ENCODE assay signal across 8 mouse cellular contexts in genomic region chr1:74784041-74784759, GRCm38 (mm10). TPM values are rescaled to one million over a fixed set of nuclear protein-coding genes. Genes with fewer than 3 reads are reported as not detected.
A peak's percentile ranks its signal among the peaks of the same experiment; 100 is the strongest.
DNase-seq lines count a peak whose midpoint lies in the region; ATAC-seq and TF ChIP-seq lines count a peak whose summit lies in the region.

No protein-coding gene starts in this region.

- peak; percentile 48; the same call in 1 of the 2 replicates for TF ChIP-seq CTCF in thymus, adult 2 months (IDR thresholded peaks at IDR 0.05; ENCODE audit: borderline replicate concordance, control insufficient read depth, extremely low read depth, insufficient read depth, low read length, poor library complexity)

- intact Hi-C loops in gastrocnemius, postnatal 36 days (cut with DNase I), result no loop called here

- no peak overlapping the region; the same call in 1 of the 2 replicates for H3K9ac ChIP-seq in intestine, embryonic 15.5 days
- H3K9ac ChIP-seq in liver, embryonic 16.5 days (ENCODE audit: low read depth, low read length), result no peak overlapping the region

- peaks cover 8% of the 10 kb centered on the region; the same call in 1 of the 2 replicates for H3K4me1 ChIP-seq in thymus, adult 2 months (replicated peaks; ENCODE audit: control insufficient read depth, insufficient read depth, low read length)
- peaks cover 15% of the 10 kb centered on the region for H3K4me1 ChIP-seq in intestine, embryonic 15.5 days (replicated peaks)
- H3K4me1 ChIP-seq in liver, embryonic 16.5 days (ENCODE audit: control insufficient read depth, low read depth, low read length), result no peaks in the 10 kb centered on the region; the same call in 1 of the 2 replicates

- 2% methylated on average over 67 of the region's 67 CpGs for WGBS in thymus, adult 2 months
- WGBS in intestine, embryonic 15.5 days, result under 1% methylated on average over 67 of the region's 67 CpGs
- WGBS in liver, embryonic 16.5 days (ENCODE audit: insufficient replicate concordance), result under 1% methylated on average over 67 of the region's 67 CpGs

- ATAC-seq in intestine, embryonic 15.5 days, result peak; percentile 57; the same call in 1 of the 2 replicates
- ATAC-seq in liver, embryonic 16.5 days (ENCODE audit: low read depth), result no peak
- ATAC-seq in activated CD4-positive, CD25-positive, alpha-beta regulatory T cell, adult 4 months, result no peak

- no peaks in the 10 kb centered on the region for H3K36me3 ChIP-seq in thymus, adult 2 months (ENCODE audit: control insufficient read depth, insufficient read depth, low read length)
- H3K36me3 ChIP-seq in intestine, embryonic 15.5 days, result no peaks in the 10 kb centered on the region
- H3K36me3 ChIP-seq in liver, embryonic 16.5 days (ENCODE audit: control insufficient read depth, insufficient read depth), result no peaks in the 10 kb centered on the region

- H3K27me3 ChIP-seq in thymus, adult 2 months (ENCODE audit: control insufficient read depth, insufficient read depth, low read length), result peaks cover 7% of the 10 kb centered on the region; the same call in 1 of the 2 replicates
- H3K27me3 ChIP-seq in intestine, embryonic 15.5 days (replicated peaks), result peaks cover 90% of the 10 kb centered on the region
- H3K27me3 ChIP-seq in liver, embryonic 16.5 days (ENCODE audit: control insufficient read depth, insufficient read depth, low read depth, low read length), result peaks cover 86% of the 10 kb centered on the region

- no peak overlapping the region for H3K27ac ChIP-seq in thymus, adult 2 months (ENCODE audit: control insufficient read depth, insufficient read depth, low read length)
- H3K27ac ChIP-seq in intestine, embryonic 15.5 days, result no peak overlapping the region
- H3K27ac ChIP-seq in liver, embryonic 16.5 days (ENCODE audit: low read length), result no peak overlapping the region

- H3K4me2 ChIP-seq in intestine, embryonic 15.5 days (replicated peaks), result peak overlapping the region; percentile 81
- H3K4me2 ChIP-seq in liver, embryonic 16.5 days (ENCODE audit: low read depth, low read length), result peak overlapping the region; percentile 53

- DNase-seq in thymus, adult 2 months, result no peak
- DNase-seq in thymus, adult 18-20 months, result no peak
- DNase-seq in c-Kit-positive CD71-positive TER-119-negative erythroid progenitor cells, embryonic 14.5 days (ENCODE audit: low read depth), result peak; percentile 16
- peak; percentile 39 to 52 for DNase-seq in gastrocnemius, postnatal 36 days
- peak; percentile 74 for DNase-seq in neural tube, embryonic 10.5 days (ENCODE audit: extremely low spot score, low spot score)

- TF ChIP-seq POLR2A in thymus, adult 2 months (IDR thresholded peaks at IDR 0.05; ENCODE audit: control insufficient read depth, extremely low read depth, insufficient read depth, low read length, poor library complexity), result no peak

- peak overlapping the region; percentile 13 for H3K4me3 ChIP-seq in thymus, adult 2 months (ENCODE audit: control insufficient read depth, insufficient read depth, low read length)
- peak overlapping the region; percentile 39 for H3K4me3 ChIP-seq in intestine, embryonic 15.5 days (replicated peaks)
- H3K4me3 ChIP-seq in liver, embryonic 16.5 days (ENCODE audit: low read depth, low read length), result peak overlapping the region; percentile 42

- H3K9me3 ChIP-seq in intestine, embryonic 15.5 days, result no peaks in the 10 kb centered on the region
- no peaks in the 10 kb centered on the region for H3K9me3 ChIP-seq in liver, embryonic 16.5 days (replicated peaks; ENCODE audit: control insufficient read depth, low read length)

RNA-seq across cellular contexts. Expression of gene Wnt10a, which starts 7.1 kb away (rescaled TPM):
- polyA plus RNA-seq in thymus, adult 2 months (2012; rRNA removed), result 5.0 and 5.3 TPM in 2 replicates
- total RNA-seq in gastrocnemius, postnatal 36 days (2021), result not detected
- 0.15 and 0.16 TPM in 2 replicates for polyA plus RNA-seq in intestine, embryonic 15.5 days (2015; fragmentation: Nextera tagmentation; extraction: Ambion mirVana)
- polyA plus RNA-seq in liver, embryonic 16.5 days (2015; fragmentation: Nextera tagmentation; extraction: Ambion mirVana), result not detected in 2 replicates
- polyA plus RNA-seq in activated CD4-positive, CD25-positive, alpha-beta regulatory T cell, adult 4 months (2017; shearing (Covaris generic)), result under 1 TPM in 1 of 2 experiments, not detected in 1; 0.53 TPM

RNA-seq across cellular contexts. Expression of gene Wnt6, which starts 12.5 kb away (rescaled TPM):
- polyA plus RNA-seq in thymus, adult 2 months (2012; rRNA removed), result 1.8 and 1.9 TPM in 2 replicates
- under 1 TPM; 0.20 to 0.32 TPM for total RNA-seq in gastrocnemius, postnatal 36 days (2021)
- 0.18 and 0.58 TPM in 2 replicates for polyA plus RNA-seq in intestine, embryonic 15.5 days (2015; fragmentation: Nextera tagmentation; extraction: Ambion mirVana)
- 0.06 and 0.11 TPM in 2 replicates for polyA plus RNA-seq in liver, embryonic 16.5 days (2015; fragmentation: Nextera tagmentation; extraction: Ambion mirVana)
- not detected for polyA plus RNA-seq in activated CD4-positive, CD25-positive, alpha-beta regulatory T cell, adult 4 months (2017; shearing (Covaris generic))

RNA-seq across cellular contexts. Expression of gene Prkag3, which starts 35.2 kb away (rescaled TPM):
- polyA plus RNA-seq in thymus, adult 2 months (2012; rRNA removed), result 0.10 and 0.38 TPM in 2 replicates
- 10 to 100 TPM; 63.9 to 90.3 TPM for total RNA-seq in gastrocnemius, postnatal 36 days (2021)
- 0.16 and 0.19 TPM in 2 replicates for polyA plus RNA-seq in intestine, embryonic 15.5 days (2015; fragmentation: Nextera tagmentation; extraction: Ambion mirVana)
- polyA plus RNA-seq in liver, embryonic 16.5 days (2015; fragmentation: Nextera tagmentation; extraction: Ambion mirVana), result 0.19 and 0.25 TPM in 2 replicates
- not detected for polyA plus RNA-seq in activated CD4-positive, CD25-positive, alpha-beta regulatory T cell, adult 4 months (2017; shearing (Covaris generic))

Comparison
In these comparisons a context has a peak if more than half of its experiments do, and no peak if none do; other contexts are left out.
1. DNase-seq: peak in c-Kit-positive CD71-positive TER-119-negative erythroid progenitor cells, embryonic 14.5 days (single experiment), gastrocnemius, postnatal 36 days (2 of 2) and neural tube, embryonic 10.5 days (single experiment); none in thymus, adult 2 months (single experiment) and thymus, adult 18-20 months (0 of 2).
2. Peak in every context shown above with its lines, with median percentiles within 50 percentile points of each other: H3K4me3 ChIP-seq.